Mouse (Mus musculus) liver, embryonic 14.5 days (tissue): ENCODE measurements around the gene Treml1. TPM values are rescaled to one million over a fixed set of nuclear protein-coding genes. Genes with fewer than 3 reads are reported as not detected.
A peak's percentile ranks its signal among the peaks of the same experiment; 100 is the strongest.

Experiments
- ATAC-seq: fragments of 200-750 bp; cut with Nextera tagmentation; 2 replicates; pipeline ENCODE4 v1.8.0; 2017; ENCODE audit warnings: moderate number of reproducible peaks, mild to moderate bottlenecking, moderate library complexity; ENCODE audit not compliant: insufficient read depth
- DNase-seq, 3 experiments: peaks; one replicate each; pipeline ENCODE4 v3.0.0-alpha.2; 2012 to 2013; ENCODE audit warnings: low read depth in 3 of 3, low spot score in 3 of 3
- H3K27ac ChIP-seq: fragments of 300-500 bp; sonication (generic); 2 replicates; pipeline ENCODE4 v1.5.1; 2014; ENCODE audit warnings: moderate library complexity, mild to moderate bottlenecking, control low read depth, inconsistent platforms
- H3K27me3 ChIP-seq: fragments of 300-500 bp; sonication (generic); 2 replicates; pipeline ENCODE4 v1.6.1; 2014; ENCODE audit warnings: mild to moderate bottlenecking, low read length, moderate library complexity; ENCODE audit not compliant: control insufficient read depth, insufficient read depth
- H3K36me3 ChIP-seq: fragments of 300-500 bp; sonication (generic); replicated peaks from 2 replicates; pipeline ENCODE4 v1.6.1; 2014; ENCODE audit warnings: low read depth; ENCODE audit not compliant: control insufficient read depth, insufficient read depth
- H3K4me1 ChIP-seq, 2 experiments: fragments of 200-500 bp in 1 of 2; fragments of 300-500 bp in 1 of 2; sonication (generic) in 1 of 2; replicated peaks; 2 replicates each; pipeline ENCODE4 v1.6.1; 2012 to 2014; ENCODE audit warnings: antibody characterized with exemption in 1 of 2, inconsistent platforms in 1 of 2, low read length in 1 of 2; ENCODE audit not compliant: control insufficient read depth in 2 of 2, insufficient read depth in 2 of 2
- H3K4me2 ChIP-seq: fragments of 300-500 bp; sonication (generic); 2 replicates; pipeline ENCODE4 v1.6.1; 2014; ENCODE audit warnings: low read depth, mild to moderate bottlenecking, control low read depth, moderate library complexity
- H3K4me3 ChIP-seq, 2 experiments: fragments of 200-500 bp in 1 of 2; fragments of 300-500 bp in 1 of 2; sonication (generic) in 1 of 2; 2 replicates each; pipeline ENCODE4 v1.5.1; 2012 to 2014; ENCODE audit warnings: low read depth in 2 of 2, low read length in 2 of 2, mild to moderate bottlenecking in 2 of 2, control low read depth in 1 of 2, inconsistent platforms in 1 of 2, moderate library complexity in 1 of 2; ENCODE audit not compliant: insufficient read depth in 1 of 2
- H3K9ac ChIP-seq: fragments of 300-500 bp; sonication (generic); replicated peaks from 2 replicates; pipeline ENCODE4 v1.6.1; 2014; ENCODE audit warnings: mild to moderate bottlenecking, control low read depth, moderate library complexity
- H3K9me3 ChIP-seq: fragments of 300-500 bp; sonication (generic); 2 replicates; pipeline ENCODE4 v1.6.1; 2016; ENCODE audit warnings: low read length, mixed read lengths; ENCODE audit not compliant: control insufficient read depth
- CTCF ChIP-seq: IDR thresholded peaks from 2 replicates; pipeline ENCODE4 v1.5.1; 2016; ENCODE audit warnings: antibody characterized with exemption, low read depth, control low read depth
- EP300 ChIP-seq: IDR thresholded peaks from 2 replicates; pipeline ENCODE4 v1.6.1; 2016; ENCODE audit warnings: antibody characterized with exemption, low read depth
- WGBS: fragments of 180-500 bp; shearing (Covaris S2); extraction: QIAGEN DNeasy Blood & Tissue Kit; methylation state at CpG from one replicate; pipeline ENCODE4 v1.1.7; 2014; ENCODE audit not compliant: insufficient replicate concordance; 5-methylcytosine and 5-hydroxymethylcytosine counted together
- polyA plus RNA-seq, 2 experiments: library from polyadenylated mRNA; depleted of rRNA in 1 of 2; stranded (reverse) in 1 of 2; unstranded in 1 of 2; fragments of >200 nt; fragmentation: Nextera tagmentation in 1 of 2; extraction: Ambion mirVana in 1 of 2; gene quantifications; 2 replicates each; pipeline versions ENCODE4 v1.2.1 to v1.2.3; 2012 to 2014

Gene Treml1
- polyA plus RNA-seq, 2 experiments, result 13.9 to 16.4 TPM

DNA sequence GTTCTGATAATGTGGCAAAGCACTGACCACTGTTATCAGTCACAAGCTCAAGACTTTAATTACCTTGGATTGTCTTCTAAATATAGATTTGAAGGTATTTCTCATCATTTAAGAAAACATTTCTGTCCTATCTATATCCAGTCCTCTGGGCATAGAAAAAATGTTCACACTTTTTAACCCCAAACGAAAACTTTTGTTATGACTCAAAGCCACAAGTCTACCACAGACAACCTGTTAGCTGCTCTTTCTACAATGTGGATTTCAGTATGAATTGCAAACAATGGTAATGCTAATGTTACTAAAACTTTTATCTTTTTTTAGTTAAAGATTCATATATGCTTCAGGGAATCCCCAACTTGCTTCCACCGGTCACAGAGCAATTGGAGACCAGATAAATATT, 27.2 kb upstream of the Treml1 start:
- WGBS, result 71% methylated on average over 2 of the region's 2 CpGs
- Histone ChIP-seq H3K9me3 (no peaks in the 10 kb centered on the region), H3K4me3 (no peak overlapping the region), H3K4me2 (no peak overlapping the region), H3K36me3 (no peaks in the 10 kb centered on the region), H3K27ac (no peak overlapping the region), H3K4me1 (no peaks in the 10 kb centered on the region), H3K9ac (no peak overlapping the region), H3K27me3 (no peaks in the 10 kb centered on the region)
- DNase-seq, result no peak
- no peak for ATAC-seq
- TF ChIP-seq CTCF, result no peak
- TF ChIP-seq EP300, result no peak

DNA sequence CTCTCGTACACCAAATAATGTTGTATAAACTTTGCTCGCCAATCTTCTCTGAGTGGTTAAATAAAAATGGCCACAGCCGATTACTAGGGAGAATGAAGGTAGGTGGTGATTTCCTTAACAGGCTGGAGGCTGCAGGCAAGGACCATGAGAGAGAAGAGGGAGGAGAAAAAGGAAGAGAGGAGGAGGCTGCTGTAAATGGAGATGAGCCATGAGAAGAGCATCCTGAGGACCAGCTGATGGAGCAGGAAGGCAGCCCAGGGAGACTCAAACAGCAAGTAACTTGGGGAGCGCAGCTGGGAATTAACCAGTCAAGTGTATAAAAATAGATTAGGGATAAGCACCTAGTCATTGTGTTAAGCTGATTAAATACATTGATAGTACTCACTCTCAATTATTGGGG, 25.5 kb upstream of the Treml1 start:
- no peak overlapping the region for H3K4me3 ChIP-seq
- TF ChIP-seq EP300 (no peak), CTCF (no peak)
- H3K36me3 ChIP-seq, result no peaks in the 10 kb centered on the region
- H3K4me1 ChIP-seq, result no peaks in the 10 kb centered on the region
- H3K9ac ChIP-seq, result no peak overlapping the region
- ATAC-seq, result no peak
- no peaks in the 10 kb centered on the region for H3K27me3 ChIP-seq
- no peak for DNase-seq
- H3K4me2 ChIP-seq, result no peak overlapping the region
- no peaks in the 10 kb centered on the region for H3K9me3 ChIP-seq
- no peak overlapping the region for H3K27ac ChIP-seq
- WGBS, result 75% methylated on average over 4 of the region's 4 CpGs

DNA sequence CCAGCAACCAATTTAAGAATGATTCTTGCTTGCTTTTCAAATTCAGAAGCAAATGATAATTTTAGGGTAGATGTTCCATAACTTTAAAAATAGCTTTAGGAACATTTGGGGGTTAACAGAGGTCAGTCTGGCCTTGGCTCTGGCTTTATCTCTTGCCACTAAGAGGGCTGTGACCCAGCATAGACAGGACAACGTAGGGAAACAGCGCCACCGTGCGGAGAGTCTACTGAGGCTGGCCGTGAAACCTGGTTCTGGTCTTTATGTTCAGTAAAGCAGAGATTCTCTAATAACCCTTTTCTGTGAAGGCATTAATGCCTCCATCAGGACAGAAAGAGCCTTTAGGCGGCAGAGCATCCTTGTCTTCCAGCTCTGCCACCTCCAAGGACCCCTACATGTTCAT, 22.9 kb upstream of the Treml1 start:
- Histone ChIP-seq H3K4me2 (no peak overlapping the region), H3K27ac (no peak overlapping the region), H3K9me3 (no peaks in the 10 kb centered on the region), H3K9ac (no peak overlapping the region), H3K4me3 (no peak overlapping the region), H3K27me3 (no peaks in the 10 kb centered on the region), H3K36me3 (no peaks in the 10 kb centered on the region), H3K4me1 (peaks cover 0 to 6% of the 10 kb centered on the region in 2 experiments; a peak in 1 of 4 replicates)
- TF ChIP-seq CTCF (peak; percentile 96), EP300 (no peak)
- DNase-seq (peak; percentile 49 to 64 (median 63)), ATAC-seq (peak; percentile 59; the same call in 1 of the 2 replicates)
- WGBS, result 3% methylated on average over 6 of the region's 6 CpGs

DNA sequence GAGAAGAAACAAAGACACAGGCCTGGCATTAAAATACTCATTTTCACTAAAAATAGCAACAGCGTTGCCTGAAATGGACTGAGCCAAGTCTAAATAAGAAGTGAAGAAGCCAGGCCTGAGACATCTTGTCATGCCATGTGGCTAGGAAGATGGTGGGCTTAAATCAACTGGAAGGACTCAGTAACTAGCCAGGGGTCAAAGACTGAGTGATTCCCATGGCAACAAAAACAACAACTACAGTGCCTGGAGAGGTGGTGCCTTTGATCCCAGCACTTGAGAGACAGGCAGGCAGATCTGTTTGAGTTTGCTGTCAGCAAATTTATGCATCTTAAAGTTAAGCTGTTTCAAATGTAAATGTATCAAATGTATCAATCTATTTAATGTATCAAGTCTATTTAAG, 19.4 kb upstream of the Treml1 start:
- 89% methylated on average over 1 of the region's 1 CpGs for WGBS
- ATAC-seq (no peak), DNase-seq (no peak)
- Histone ChIP-seq H3K4me3 (no peak overlapping the region), H3K27me3 (no peaks in the 10 kb centered on the region), H3K9ac (no peak overlapping the region), H3K9me3 (no peaks in the 10 kb centered on the region), H3K27ac (no peak overlapping the region), H3K4me2 (no peak overlapping the region), H3K36me3 (no peaks in the 10 kb centered on the region), H3K4me1 (peaks cover 4 to 6% of the 10 kb centered on the region in 2 experiments; a peak in 2 of 4 replicates)
- TF ChIP-seq EP300 (no peak), CTCF (no peak)

DNA sequence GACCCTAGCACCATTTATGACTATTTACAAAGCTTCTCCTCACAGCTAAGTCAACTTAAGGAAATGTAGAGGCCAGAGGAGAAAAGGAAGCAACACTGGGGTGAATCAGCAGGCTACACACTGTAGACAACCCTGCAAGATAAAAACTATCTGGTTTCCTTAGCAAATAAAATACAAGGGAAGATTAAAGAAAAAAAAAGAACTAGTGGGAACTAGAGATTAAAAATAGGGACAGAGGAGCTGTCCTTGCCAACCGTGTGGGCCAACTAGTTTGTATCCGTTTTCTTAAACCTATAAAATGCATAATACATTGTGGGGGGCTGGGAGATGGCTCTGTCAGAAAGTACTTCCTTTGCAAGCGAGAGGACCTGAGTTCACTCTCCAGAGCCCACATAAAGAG, 17.8 kb upstream of the Treml1 start:
- Histone ChIP-seq H3K9me3 (no peaks in the 10 kb centered on the region), H3K9ac (no peak overlapping the region; the same call in 1 of the 2 replicates), H3K27me3 (no peaks in the 10 kb centered on the region), H3K4me2 (no peak overlapping the region), H3K36me3 (no peaks in the 10 kb centered on the region), H3K4me1 (peaks cover 4 to 6% of the 10 kb centered on the region in 2 experiments; a peak in 2 of 4 replicates), H3K27ac (no peak overlapping the region), H3K4me3 (no peak overlapping the region)
- 19% methylated on average over 3 of the region's 3 CpGs for WGBS
- ATAC-seq (no peak), DNase-seq (peak in 1 of 3 experiments; percentile 19)
- TF ChIP-seq EP300 (no peak), CTCF (no peak)
